Mouse (Mus musculus) testis, adult 2 months (tissue): ENCODE results near the gene Ppp1r16b.

Source experiments
- CTCF ChIP-seq: fragments of 200-500 bp; IDR thresholded peaks from 2 replicates; pipeline ENCODE4 v1.5.1; 2012; ENCODE audit warnings: low read depth, mild to moderate bottlenecking, inconsistent platforms, low read length, moderate library complexity; ENCODE audit not compliant: control insufficient read depth, insufficient read depth, insufficient replicate concordance
- POLR2A ChIP-seq: fragments of 200-500 bp; IDR thresholded peaks from 2 replicates; pipeline ENCODE4 v1.6.1; 2012; ENCODE audit warnings: low read depth, mild to moderate bottlenecking, inconsistent platforms, low read length, moderate library complexity; ENCODE audit not compliant: control insufficient read depth

GRCm38 (mm10) chr2:158704720-158705119, 39.5 kb downstream of the Ppp1r16b start:
- no peak for TF ChIP-seq POLR2A
- no peak for TF ChIP-seq CTCF
